Mouse (Mus musculus) heart, postnatal 36 days (tissue): ENCODE data around the gene Slc25a10. TPM values are rescaled to one million over a fixed set of nuclear protein-coding genes. Genes with fewer than 3 reads are reported as not detected.
A peak's percentile ranks its signal among the peaks of the same experiment; 100 is the strongest.

ENCODE experiments used
- DNase-seq, 2 experiments: peaks; one replicate each; pipeline ENCODE4 v3.0.0; 2021 to 2022
- intact Hi-C: fragments of 180-260 bp; cut with DNase I; formaldehyde crosslinking; loops from one replicate; pipeline ENCODE4 v1.15.1; 2025
- total RNA-seq, 2 experiments: library from RNA; stranded (reverse); gene quantifications; 2 replicates each; pipeline ENCODE4 v1.2.3; 2021

Slc25a10 gene
- 10 to 100 TPM; 13.4 to 15.0 TPM for total RNA-seq

DNA sequence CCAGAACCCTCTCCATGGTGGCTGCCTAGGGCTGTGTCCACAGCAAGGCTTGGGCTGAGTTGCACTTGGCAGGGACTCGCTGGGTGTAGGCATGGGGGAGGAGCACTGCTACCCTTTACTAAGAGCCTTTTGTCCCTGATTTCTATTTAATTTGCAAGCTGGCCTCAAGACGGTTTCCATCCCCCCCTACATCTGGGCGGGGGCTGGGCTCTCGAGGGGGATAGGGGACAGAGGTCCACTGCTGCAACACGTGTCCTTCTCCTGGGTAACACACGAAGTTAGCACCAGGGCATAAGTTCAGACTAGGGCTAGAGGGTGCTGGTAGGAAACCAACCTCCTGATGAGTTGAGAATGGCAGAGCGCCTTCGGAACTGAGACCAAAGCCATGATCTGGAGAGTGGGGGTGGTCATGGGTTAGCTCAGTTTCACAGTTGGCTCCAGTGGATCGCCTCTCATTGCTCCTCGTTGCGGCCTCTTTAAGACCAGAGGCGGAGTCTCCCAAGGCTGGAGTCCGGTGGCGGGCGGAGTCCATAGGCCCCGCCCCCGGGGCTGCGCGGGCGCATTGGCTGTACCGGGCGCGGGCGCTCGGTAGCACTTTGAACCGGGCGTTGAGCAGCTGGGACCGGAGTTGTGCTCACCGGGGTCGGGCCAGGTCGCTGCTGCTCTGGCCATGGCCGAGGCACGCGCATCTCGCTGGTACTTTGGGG lies at the start of gene Slc25a10:
Slc25a10 (plus strand) TSS at position 524 of the 707 bp plus-strand sequence.
- DNase-seq = peak; percentile 88 to 89
- intact Hi-C loops = loop anchor here (2.0 to 5.0 kb wide), 3 partner anchors 59 to 221 kb away; partner anchors contain the start of genes Aspscr1, Cenpx, Lrrc45 and Ppp1r27

DNA sequence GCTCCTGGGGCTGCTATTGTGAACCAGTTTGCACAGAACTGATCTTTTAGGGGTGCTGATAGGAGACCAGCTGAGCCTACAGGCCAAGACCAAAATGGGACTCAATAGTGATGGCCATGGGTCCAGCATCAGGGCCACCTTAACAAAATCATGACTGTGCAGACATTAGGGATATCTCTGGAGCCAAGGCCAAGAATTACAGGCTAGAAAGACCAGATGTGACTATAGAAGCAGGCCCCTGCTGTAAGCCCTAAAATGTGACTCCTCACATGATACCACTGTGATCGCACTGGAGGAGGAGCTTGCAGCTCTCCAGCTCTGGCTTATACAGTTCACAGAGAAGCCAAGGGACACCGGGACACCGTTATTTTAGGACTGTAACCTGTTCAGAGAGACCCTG lies 49.3 kb upstream of the Slc25a10 start, which contains the start of gene Tspan10:
Tspan10 (plus strand) TSS at position 301 of the 400 bp plus-strand sequence.
- intact Hi-C loops = no loop called here
- no peak for DNase-seq

DNA sequence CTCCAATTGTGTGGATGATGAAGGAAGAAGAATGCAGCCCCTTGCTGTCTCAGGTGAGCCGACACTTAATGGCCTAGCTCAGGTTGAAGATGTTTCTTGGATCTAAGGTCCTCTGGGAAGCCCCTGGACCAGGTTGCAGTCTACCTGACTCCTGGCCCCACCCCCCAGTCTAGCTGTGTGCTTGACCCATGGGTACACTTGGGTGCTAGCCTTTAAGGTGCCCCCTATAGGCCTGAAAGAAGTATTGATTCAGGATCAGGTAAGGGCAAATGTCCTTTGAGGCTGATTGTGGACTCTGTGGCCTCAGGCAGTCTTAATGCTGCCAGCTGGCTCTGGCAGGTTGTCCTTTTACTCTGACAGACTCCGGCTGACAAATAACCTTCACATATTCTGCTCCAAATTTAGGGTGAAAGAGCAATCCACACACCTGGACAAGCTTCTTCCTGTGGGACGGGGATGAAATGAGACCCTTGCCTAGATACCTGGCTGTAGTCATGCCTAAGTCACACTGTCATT lies 48.8 kb upstream of the Slc25a10 start:
- no peak for DNase-seq
- intact Hi-C loops = no loop called here

DNA sequence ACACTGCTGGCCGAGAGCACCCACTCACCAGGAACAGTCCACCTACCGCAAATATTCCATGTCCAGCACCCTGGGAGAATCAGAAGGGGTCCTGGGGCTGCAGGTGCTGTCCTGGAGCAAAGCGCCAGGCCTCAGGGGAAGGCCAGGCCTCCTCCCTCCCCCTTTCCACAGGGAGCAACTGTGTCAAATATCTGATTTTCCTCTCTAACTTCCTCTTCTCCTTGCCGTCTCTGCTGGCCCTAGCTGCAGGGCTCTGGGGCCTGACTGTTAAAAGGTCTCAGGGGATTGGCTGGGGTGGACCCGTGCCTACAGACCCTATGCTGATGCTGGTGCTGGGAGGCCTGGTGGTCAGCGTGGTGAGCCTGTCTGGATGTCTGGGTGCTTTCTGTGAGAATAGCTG lies 47.5 kb upstream of the Slc25a10 start:
- intact Hi-C loops = no loop called here
- no peak for DNase-seq

DNA sequence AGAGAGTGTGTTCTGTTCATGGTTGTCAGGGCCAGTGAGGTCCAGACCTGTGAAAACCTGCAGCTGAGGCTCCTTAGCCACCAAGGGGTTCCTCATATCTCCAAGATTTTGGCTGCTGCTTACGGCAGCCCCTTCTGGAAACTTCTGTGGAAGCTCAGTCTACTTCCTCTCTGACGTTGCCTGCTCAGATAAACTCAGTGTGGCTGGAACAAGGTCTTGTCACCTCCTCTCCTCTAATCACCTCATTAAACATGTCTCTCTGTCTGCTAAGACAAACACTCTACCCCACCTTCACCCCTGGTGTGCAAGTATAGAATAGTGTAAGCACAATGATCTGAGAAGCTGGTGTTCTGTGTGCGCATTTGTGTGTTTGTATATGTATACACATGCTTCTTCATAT lies 46.2 kb upstream of the Slc25a10 start:
- intact Hi-C loops = no loop called here
- no peak for DNase-seq

DNA sequence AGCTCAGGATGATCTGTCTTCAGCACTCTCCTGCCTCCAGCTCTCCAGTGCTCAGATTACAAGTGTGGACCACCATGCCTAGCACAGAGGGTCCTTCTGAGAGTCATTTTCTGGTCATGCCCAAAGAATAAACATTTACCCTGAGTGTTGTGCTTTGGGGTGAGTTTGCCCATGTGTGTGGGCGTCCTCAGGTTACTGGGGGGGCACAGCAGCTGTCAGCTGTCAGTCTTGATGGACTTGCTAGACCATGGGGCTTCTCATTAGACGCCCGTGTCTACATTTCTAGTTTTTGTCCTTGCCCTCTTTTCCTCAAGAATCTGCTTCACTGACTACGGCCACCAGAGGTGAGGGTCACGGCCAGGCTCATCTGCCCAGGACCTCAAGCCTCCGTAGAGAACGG lies 44.5 kb upstream of the Slc25a10 start:
- intact Hi-C loops = no loop called here

DNA sequence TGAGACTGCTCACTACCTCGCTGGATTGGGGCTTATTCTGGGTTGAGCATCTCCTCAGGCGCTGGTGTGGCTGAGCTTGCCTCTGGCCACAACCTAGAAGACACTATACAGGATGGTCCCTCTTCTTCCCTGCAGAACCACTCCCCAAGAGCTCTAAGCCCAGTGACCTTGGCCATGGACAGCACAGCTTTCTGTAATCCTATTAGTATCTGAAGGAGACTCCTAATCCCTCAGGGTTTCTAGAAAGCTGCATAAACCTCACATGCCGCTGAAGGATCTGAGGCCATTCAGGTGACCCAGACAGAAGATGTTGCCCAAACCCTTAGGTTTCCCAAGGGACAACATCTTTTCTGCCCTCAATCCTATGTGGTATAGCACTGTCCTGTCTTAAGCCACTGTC lies 39.4 kb upstream of the Slc25a10 start:
- intact Hi-C loops = no loop called here
- no peak for DNase-seq

More for the DNA sequence above, 44.5 kb upstream of the Slc25a10 start:
- DNase-seq = no peak

DNA sequence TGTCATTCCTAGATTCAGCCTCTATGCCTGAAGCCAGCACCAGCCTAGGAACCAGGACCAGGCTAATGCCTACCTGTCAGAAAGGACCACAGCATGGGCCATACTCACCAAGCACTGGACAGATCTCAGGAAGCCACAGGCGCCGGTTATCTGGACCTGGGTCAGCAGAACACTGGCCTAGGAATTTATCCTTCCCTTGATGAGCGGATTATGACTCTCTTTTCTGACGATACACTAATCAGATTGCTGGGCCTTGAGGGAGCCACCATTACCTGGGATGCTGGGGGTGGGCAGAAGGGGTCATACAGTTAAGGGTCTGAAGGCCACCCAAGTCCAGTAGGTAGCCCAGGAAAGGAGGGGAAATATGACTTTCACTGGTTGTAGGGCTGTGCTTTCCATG lies 38.3 kb upstream of the Slc25a10 start, which contains the start of gene Pde6g:
Pde6g (minus strand) TSS at position 195 of the 400 bp plus-strand sequence.
- intact Hi-C loops = no loop called here

DNA sequence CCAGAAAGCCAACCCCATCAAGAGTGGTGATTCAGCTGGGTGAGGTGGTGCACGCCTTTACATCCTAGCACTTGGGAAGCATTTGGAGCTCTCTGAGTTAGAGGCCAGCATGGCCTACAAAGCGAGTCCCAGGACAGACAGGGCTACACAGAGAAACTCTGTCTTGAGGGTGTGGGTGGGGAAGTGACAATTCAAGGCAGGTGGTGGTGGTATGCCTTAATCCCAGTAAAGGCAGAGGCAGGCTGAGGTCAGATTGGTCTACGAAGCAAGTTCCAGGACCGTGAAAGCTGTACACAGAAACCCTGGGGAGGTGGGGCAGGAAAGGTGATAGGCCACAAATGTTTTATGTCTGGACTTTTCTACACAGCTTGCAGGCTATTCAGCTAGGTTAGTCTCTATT lies 36.7 kb upstream of the Slc25a10 start:
- DNase-seq = no peak
- intact Hi-C loops = no loop called here

More for the DNA sequence above, 38.3 kb upstream of the Slc25a10 start, which contains the start of gene Pde6g:
- no peak for DNase-seq

DNA sequence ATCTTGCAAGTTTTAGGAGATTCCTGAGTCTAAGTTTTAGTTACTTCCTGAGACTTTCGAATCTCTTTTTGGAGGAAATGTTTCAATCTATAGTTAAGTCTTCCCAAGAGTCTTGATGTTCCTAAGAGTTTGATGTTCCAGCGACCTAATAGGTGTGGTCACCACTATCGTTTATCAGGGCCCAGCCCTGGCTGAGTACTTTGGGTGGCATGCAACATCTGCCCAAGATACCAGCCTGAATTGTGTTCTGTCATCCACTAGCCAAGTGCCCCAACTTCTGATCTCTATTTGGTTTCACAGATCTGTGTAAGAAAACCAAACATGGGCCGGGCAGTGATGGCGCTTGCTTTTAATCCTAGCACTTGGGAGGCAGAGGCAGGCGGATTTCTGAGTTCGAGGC lies 36.2 kb upstream of the Slc25a10 start:
- intact Hi-C loops = no loop called here
- DNase-seq = no peak

DNA sequence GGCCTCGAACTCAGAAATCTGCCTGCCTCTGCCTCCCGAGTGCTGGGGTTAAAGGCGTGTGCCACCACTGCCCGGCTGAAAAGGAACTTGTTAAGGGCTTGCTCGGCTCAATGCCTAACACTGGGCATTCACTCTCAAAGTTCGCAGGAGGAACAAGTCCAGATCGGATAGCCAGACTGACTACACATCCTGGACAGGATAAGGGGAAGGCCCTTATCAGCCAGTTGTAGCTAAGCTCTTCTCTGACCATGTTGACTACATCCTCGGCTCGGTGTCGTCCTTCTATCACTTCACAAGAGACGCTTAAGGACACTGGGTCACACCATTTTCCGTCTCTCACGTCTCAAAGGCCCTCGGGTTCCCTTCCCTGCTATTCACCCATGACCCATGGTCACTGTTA lies 34.3 kb upstream of the Slc25a10 start:
- intact Hi-C loops = no loop called here

DNA sequence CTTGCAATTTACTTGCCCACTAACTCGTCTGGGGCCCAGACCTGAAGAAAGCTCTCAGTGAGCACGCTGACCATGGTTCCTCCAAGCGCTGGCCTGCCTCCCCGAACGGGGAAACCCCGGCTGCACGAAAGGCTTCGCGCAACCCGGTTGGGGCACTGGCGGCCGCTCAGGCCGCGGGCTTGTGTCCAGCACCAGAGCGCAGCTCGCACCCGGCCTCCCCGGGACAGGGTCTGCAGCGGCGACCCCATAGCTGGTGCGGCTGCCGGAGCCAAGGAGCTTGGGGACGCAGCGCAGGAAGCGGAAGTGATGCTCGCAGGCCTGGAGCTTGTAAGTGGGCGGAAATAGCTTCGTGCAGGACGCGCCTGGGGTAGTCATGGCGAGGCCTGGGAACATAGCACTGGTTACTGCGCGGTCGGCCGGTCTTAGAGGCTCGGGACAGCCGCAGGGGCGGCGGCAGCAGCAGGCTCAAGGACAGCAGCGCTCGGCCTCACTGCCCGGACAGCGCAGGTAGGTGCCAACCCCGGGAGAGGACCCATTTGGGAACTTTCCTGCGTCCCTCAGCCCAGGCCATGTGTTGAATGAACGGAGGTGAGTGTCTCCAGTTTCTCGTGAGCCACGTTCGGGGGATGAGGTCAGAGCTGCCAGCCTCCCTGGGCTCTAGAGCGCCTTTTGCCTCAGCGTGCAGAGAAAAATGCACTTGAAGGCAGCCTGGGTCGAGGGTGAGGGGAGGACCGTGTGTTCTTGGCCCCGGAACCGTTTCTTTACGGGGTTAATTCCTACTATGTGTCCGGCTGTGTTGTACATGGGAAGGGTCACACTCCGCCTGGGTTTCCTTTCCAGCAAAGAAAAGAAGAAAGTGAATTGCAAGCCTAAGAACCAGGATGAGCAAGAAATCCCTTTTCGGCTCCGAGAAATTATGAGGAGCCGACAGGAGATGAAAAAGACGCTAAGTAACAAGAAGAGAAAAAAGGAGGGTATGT lies 33.6 kb upstream of the Slc25a10 start, which contains the start of the genes Oxld1 and Ccdc137:
Oxld1 (minus strand) TSS at position 297 of the 980 bp plus-strand sequence.
Ccdc137 (plus strand) TSS at position 344 of the 980 bp plus-strand sequence.
- DNase-seq = peak; percentile 77 to 85
- intact Hi-C loops = loop anchor here (2.0 kb wide), 1 partner anchor 21 kb away; the partner anchor contains the start of gene Nploc4

More for the DNA sequence above, 34.3 kb upstream of the Slc25a10 start:
- DNase-seq = no peak

DNA sequence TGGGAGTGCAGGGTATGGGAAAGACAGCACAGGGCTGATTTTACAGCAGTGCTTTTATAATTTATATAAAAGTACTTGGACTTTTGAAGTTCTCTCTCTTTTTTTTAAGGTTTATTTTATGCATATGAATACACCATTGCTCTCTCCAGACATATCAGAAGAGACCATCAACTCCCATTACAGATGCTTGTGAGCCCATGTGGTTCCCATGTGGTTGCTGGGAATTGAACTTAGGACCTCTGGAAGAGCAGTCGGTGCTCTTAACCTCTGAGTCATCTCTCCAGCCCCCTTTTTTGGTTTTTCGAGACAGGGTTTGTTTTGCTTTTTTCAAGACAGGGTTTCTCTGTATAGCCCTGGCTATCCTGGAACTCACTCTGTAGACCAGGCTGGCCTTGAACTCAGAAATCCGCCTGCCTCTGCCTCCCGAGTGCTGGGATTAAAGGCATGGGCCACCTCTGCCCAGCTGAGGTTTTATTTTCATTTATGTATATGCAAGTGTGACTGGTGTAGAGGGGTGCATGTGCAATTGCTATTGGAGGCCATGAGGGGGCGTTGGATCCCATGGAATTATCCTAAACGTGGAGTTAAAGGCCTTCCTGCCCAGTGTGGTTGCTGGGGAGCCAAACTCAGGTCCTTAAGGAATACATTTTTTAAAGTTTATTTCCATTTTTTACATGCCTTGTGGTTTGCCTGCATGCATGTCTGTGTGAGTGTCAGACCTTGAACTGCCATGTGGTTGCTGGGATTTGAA lies 32.6 kb upstream of the Slc25a10 start:
- intact Hi-C loops = loop anchor here (2.0 kb wide), 1 partner anchor 22 kb away; the partner anchor contains the start of gene Nploc4
- no peak for DNase-seq

DNA sequence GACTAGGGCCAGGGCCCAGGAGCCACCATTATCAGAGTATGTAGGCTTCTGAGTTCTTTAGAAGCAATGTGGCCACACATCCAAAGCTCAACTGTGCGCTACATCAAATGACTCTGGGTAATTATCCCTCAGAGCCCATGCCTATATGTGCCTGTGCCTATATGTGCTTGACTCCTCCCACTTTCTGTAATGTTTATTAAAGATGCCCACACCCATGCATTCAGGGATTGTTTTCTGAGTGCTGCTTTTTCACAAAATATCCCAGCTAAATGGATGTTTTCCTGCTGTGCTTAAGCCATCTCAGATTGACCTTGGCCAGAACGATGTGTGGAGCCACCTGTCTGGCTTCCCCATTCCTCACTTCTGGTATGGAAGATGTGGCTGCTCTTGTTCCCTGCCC lies 28.1 kb upstream of the Slc25a10 start:
- DNase-seq = no peak
- intact Hi-C loops = no loop called here

DNA sequence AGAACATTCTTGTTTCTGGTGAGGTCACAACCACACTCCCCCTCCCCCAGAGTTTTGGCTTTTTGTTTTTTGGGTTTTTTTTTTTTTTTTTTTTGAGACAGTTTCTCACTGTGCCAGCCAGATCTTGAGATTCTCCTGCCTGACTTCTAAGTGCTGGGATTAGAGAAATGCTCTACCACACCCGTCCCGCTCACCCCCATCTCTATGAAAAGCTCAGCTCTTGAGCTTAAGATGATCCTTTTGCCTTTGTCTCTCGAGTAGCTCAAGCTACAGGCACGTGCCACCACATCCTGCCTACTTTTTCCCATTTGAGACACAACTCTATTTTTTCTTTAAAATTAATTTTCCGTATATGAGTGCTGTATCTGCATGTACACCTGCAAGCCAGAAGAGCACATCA lies 27.3 kb upstream of the Slc25a10 start:
- DNase-seq = no peak
- intact Hi-C loops = no loop called here

DNA sequence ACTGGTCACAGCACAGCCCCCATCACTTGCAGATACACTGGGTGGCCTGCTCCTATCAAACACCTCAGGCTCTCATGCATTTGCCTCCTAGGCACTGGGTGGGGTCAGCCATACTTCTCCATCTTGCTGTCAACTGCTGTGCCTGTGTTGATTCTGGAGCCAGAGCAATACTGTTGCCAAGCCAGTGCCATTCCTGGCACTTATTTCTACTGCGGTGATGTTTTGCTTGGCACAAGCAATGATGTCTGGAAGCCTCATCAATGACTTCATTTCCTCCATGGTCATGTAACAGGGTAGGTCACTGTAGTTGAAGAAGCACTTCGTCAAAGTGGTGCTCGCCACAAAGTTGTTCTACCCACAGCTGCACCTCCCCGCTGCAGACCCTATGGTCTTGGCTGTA lies 26.1 kb upstream of the Slc25a10 start:
- intact Hi-C loops = no loop called here
- no peak for DNase-seq

DNA sequence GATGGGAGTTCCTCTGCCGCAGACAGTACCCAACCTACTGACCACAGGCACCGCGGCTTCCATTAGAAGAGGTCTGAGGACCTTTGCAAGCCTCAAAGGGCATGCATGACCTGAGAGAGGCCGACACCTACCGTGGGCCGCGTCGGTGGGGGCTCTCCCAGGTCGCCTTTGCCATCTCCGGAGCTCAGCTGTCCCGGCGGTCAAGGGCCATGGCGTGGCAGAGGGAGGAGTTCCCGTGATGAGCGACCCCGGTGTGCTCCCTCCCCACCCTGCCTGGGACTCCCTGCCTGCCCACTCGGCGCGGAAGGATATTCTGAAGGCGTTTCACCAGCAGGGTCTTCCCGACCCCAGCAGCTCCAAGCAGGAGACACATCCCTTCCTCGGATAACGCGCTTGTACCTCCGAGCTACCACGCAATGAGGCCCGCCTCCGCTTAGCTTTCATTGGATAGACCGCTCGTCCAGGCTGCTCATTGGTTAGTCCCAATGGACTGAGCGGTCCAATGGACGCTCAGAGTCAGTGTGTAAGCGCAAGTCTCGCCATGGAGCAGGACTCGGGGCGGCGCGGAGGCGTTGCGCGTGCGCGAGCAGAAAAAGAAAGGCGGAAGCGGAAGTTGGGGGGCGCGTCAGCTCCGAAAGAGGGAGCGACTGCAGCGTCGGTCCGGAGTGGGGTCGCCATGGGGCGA lies 24.4 kb upstream of the Slc25a10 start, which contains the start of gene Arl16:
Arl16 (minus strand) TSS at position 557 of the 685 bp plus-strand sequence.
- DNase-seq = peak; percentile 91 to 92
- intact Hi-C loops = no loop called here

DNA sequence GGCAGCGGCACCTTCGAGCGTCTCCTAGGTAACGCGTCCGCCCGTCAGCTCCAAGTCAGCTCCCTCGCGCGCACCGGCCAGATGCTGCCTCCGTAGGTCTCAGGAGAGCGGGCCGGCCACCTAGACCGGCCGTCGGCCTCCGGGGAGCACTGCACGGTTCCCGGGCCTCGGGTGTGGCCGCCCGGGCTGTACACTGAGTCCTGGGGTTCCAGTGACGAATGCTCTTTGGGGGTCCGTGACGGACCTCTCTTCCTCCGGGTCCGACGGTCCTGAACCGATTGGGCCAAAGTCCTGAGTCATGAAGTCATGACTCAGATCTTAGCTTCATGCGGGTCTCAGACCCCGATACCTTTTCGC lies 23.9 kb upstream of the Slc25a10 start:
- DNase-seq = no peak
- intact Hi-C loops = no loop called here

DNA sequence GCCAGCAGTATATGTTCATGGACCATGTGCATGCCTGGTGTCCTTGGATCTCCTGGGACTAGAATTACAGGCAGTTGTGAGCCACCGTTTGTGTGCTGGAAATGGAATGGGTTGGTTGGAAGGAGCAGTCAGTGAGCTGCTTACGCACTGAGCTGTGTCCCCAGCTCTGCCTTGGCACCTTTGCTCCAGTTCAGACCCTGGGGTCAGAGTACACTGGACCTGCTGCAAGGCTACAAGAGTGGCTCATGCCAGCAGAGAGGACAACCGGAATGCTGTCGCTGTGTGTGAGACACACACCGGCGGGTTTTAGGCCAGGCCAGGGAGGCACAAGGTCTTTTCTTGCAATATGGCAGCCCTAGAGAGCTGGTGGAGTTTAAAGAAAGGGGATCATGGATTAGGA lies 19.6 kb upstream of the Slc25a10 start:
- DNase-seq = no peak
- intact Hi-C loops = no loop called here
